In the genomic region with DNA sequence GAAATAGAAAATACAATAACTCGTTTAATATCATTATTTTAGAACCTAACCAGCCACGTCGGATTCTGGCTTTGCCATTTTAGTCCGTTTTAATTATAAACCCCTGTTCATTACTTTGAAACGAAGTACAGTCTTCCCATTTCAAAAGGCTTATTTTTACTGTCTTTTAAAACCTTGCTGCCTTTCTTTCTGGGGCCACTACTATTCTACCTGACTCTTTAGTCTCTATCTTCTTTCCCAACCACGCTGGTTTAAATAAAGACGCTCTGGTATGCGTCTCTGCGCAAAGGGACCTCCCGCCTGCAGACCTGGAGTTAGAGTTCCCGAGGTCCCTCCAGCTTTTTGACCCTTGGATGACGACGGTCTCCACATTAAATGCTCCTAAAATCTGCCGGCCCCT, we compare ENCODE assay signal across 8 mouse cellular contexts. TPM values are rescaled to one million over a fixed set of nuclear protein-coding genes. Genes with fewer than 3 reads are reported as not detected.
DNase-seq lines count a peak whose midpoint lies in the region; ATAC-seq and TF ChIP-seq lines count a peak whose summit lies in the region.
"Had no signal": no experiment of that assay in that cellular context is flagged by ENCODE, and none has a peak within 500 bp of the region (broad histone marks: within the 10 kb centered on the region; RNA-seq: fewer than 3 reads in every experiment).

No protein-coding gene starts in this region.

- H3K4me3 ChIP-seq in kidney, embryonic 15.5 days (replicated peaks), result peak overlapping the region; percentile 47
- H3K4me3 ChIP-seq in embryonic facial prominence, embryonic 10.5 days, result peak overlapping the region; percentile 60
- H3K4me3 ChIP-seq in embryonic fibroblast, embryonic 13.5 days (ENCODE audit: insufficient read depth, low read length), result peak overlapping the region; percentile 81
- H3K4me3 ChIP-seq in liver, embryonic 15.5 days (replicated peaks), result no peak overlapping the region

- no peaks in the 10 kb centered on the region for H3K9me3 ChIP-seq in kidney, embryonic 15.5 days (replicated peaks)
- H3K9me3 ChIP-seq in embryonic facial prominence, embryonic 10.5 days, result no peaks in the 10 kb centered on the region
- no peaks in the 10 kb centered on the region for H3K9me3 ChIP-seq in liver, embryonic 15.5 days (replicated peaks)

- no peak for DNase-seq in kidney, postnatal 10 days
- no peak for DNase-seq in embryonic facial prominence, embryonic 10.5 days (ENCODE audit: low spot score)
- DNase-seq in spleen, postnatal 10 days (ENCODE audit: low spot score in 2 of 2), result no peak
- DNase-seq in Muller cell, postnatal 12 days (ENCODE audit: inconsistent ontology term), result no peak

- no peak for ATAC-seq in kidney, embryonic 15.5 days (replicated peaks; ENCODE audit: low FRiP score)
- ATAC-seq in liver, embryonic 15.5 days (ENCODE audit: insufficient read depth), result no peak

- no peak for TF ChIP-seq CTCF in embryonic fibroblast, embryonic 13.5 days (IDR thresholded peaks at IDR 0.05; ENCODE audit: borderline replicate concordance, insufficient read depth, low read length)

- H3K4me2 ChIP-seq in kidney, embryonic 15.5 days, result no peak overlapping the region
- peak overlapping the region; percentile 55; the same call in 1 of the 2 replicates for H3K4me2 ChIP-seq in liver, embryonic 15.5 days

- H3K4me1 ChIP-seq in kidney, embryonic 15.5 days, result peaks cover 30% of the 10 kb centered on the region
- H3K4me1 ChIP-seq in embryonic facial prominence, embryonic 10.5 days, result peaks cover 21% of the 10 kb centered on the region
- H3K4me1 ChIP-seq in embryonic fibroblast, embryonic 13.5 days (ENCODE audit: control insufficient read depth, insufficient read depth, low read length), result no peaks in the 10 kb centered on the region
- peaks cover 11% of the 10 kb centered on the region; the same call in 1 of the 2 replicates for H3K4me1 ChIP-seq in liver, embryonic 15.5 days (replicated peaks)

- TF ChIP-seq POLR2A in embryonic fibroblast, embryonic 13.5 days (IDR thresholded peaks at IDR 0.05; ENCODE audit: low read depth, low read length), result no peak

- under 1% methylated on average over 14 of the region's 14 CpGs for WGBS in kidney, embryonic 15.5 days
- under 1% methylated on average over 14 of the region's 14 CpGs for WGBS in embryonic facial prominence, embryonic 10.5 days
- 1% methylated on average over 14 of the region's 14 CpGs for WGBS in liver, embryonic 15.5 days (ENCODE audit: insufficient replicate concordance)

- no peaks in the 10 kb centered on the region for H3K36me3 ChIP-seq in kidney, embryonic 15.5 days
- H3K36me3 ChIP-seq in embryonic facial prominence, embryonic 10.5 days (replicated peaks), result no peaks in the 10 kb centered on the region
- no peaks in the 10 kb centered on the region for H3K36me3 ChIP-seq in liver, embryonic 15.5 days (replicated peaks)

- 0 out of 2 replicates have a peak overlapping the region, but pooled peaks have one; percentile 0 for H3K9ac ChIP-seq in kidney, embryonic 15.5 days
- H3K9ac ChIP-seq in liver, embryonic 15.5 days, result no peak overlapping the region

- H3K27me3 ChIP-seq in kidney, embryonic 15.5 days, result peaks cover 96% of the 10 kb centered on the region
- peaks cover 100% of the 10 kb centered on the region for H3K27me3 ChIP-seq in embryonic facial prominence, embryonic 10.5 days (replicated peaks; ENCODE audit: low read depth, poor library complexity, severe bottlenecking)
- peaks cover 97% of the 10 kb centered on the region for H3K27me3 ChIP-seq in liver, embryonic 15.5 days
- H3K27me3 ChIP-seq: Patski had no signal

- no peak overlapping the region for H3K27ac ChIP-seq in kidney, embryonic 15.5 days
- no peak overlapping the region for H3K27ac ChIP-seq in embryonic facial prominence, embryonic 10.5 days (replicated peaks)
- H3K27ac ChIP-seq in embryonic fibroblast, embryonic 13.5 days (ENCODE audit: insufficient read depth, low read length), result no peak overlapping the region
- no peak overlapping the region for H3K27ac ChIP-seq in liver, embryonic 15.5 days (replicated peaks)

RNA-seq across cellular contexts. Expression of gene Flt1, which starts 1.4 kb away (rescaled TPM):
- polyA plus RNA-seq in kidney, embryonic 15.5 days (2015; fragmentation: Nextera tagmentation; extraction: Ambion mirVana), result 17.5 and 19.4 TPM in 2 replicates
- 9.5 and 11.0 TPM in 2 replicates for polyA plus RNA-seq in embryonic facial prominence, embryonic 10.5 days (2016; fragmentation: Nextera tagmentation; extraction: Ambion mirVana)
- 38.2 and 41.4 TPM in 2 replicates for polyA plus RNA-seq in embryonic fibroblast, embryonic 13.5 days (2011; ENCODE audit: insufficient read length, low read depth, missing spikeins)
- 2.9 and 3.2 TPM in 2 replicates for polyA plus RNA-seq in liver, embryonic 15.5 days (2015; fragmentation: Nextera tagmentation; extraction: Ambion mirVana)
